Mouse (Mus musculus): Measurements from ENCODE around the gene Maml1.

GRCm38 (mm10) chr11:50275568-50276151 is 16.5 kb downstream of the Maml1 start:
- TF ChIP-seq POLR2A (IDR thresholded peaks at IDR 0.05; ENCODE audit: borderline replicate concordance, control insufficient read depth, low read depth, low read length) (no peak), CTCF (IDR thresholded peaks at IDR 0.05; ENCODE audit: control insufficient read depth, insufficient read depth, low read length) (no peak)
